Mouse (Mus musculus) MEL (cell line): ENCODE results near the gene Fap. TPM values are rescaled to one million over a fixed set of nuclear protein-coding genes. Genes with fewer than 3 reads are reported as not detected.

Experiments used
- DNase-seq: peaks from one replicate; pipeline ENCODE4 v3.0.0; 2011; ENCODE audit warnings: low read depth, low spot score
- H3K27ac ChIP-seq: 2 replicates; pipeline ENCODE4 v1.5.1; 2012; ENCODE audit warnings: low read depth, mild to moderate bottlenecking, control low read depth, low read length, moderate library complexity; ENCODE audit not compliant: control insufficient read depth
- H3K27me3 ChIP-seq, 2 experiments: fragments of 150-350 bp in 1 of 2; sonication (generic) in 1 of 2; 2 replicates each; pipeline ENCODE4 v1.6.1; 2012; ENCODE audit warnings: low read length in 2 of 2, mild to moderate bottlenecking in 2 of 2, improper control_type of control experiment in 1 of 2, moderate library complexity in 1 of 2; ENCODE audit not compliant: insufficient read depth in 2 of 2, control insufficient read depth in 1 of 2
- H3K36me3 ChIP-seq, 2 experiments: 2 replicates each; pipeline ENCODE4 v1.6.1; 2012 to 2014; ENCODE audit warnings: low read length in 2 of 2, improper control_type of control experiment in 1 of 2, inconsistent platforms in 1 of 2, mild to moderate bottlenecking in 1 of 2; ENCODE audit not compliant: insufficient read depth in 2 of 2, control insufficient read depth in 1 of 2
- H3K4me1 ChIP-seq, 2 experiments: fragments of 150-350 bp in 1 of 2; sonication (generic) in 1 of 2; 2 replicates each; pipeline ENCODE4 v1.6.1; 2012; ENCODE audit warnings: low read length in 2 of 2, improper control_type of control experiment in 1 of 2, mild to moderate bottlenecking in 1 of 2; ENCODE audit not compliant: insufficient read depth in 2 of 2, control insufficient read depth in 1 of 2
- H3K4me3 ChIP-seq, 2 experiments: fragments of 150-350 bp in 1 of 2; sonication (generic) in 1 of 2; 2 replicates each; pipeline ENCODE4 v1.5.1; 2012; ENCODE audit warnings: low read depth in 2 of 2, low read length in 2 of 2, mild to moderate bottlenecking in 2 of 2, moderate library complexity in 2 of 2, control low read depth in 1 of 2, improper control_type of control experiment in 1 of 2; ENCODE audit not compliant: control insufficient read depth in 1 of 2, insufficient read depth in 1 of 2
- H3K79me2 ChIP-seq: 2 replicates; pipeline ENCODE4 v1.6.1; 2012; ENCODE audit warnings: mild to moderate bottlenecking, low read length, moderate library complexity; ENCODE audit not compliant: control insufficient read depth, poor library complexity, insufficient read depth
- H3K9ac ChIP-seq: 2 replicates; pipeline ENCODE4 v1.6.1; 2012; ENCODE audit warnings: low read depth, mild to moderate bottlenecking, control low read depth, low read length, moderate library complexity; ENCODE audit not compliant: control insufficient read depth, poor library complexity, severe bottlenecking
- H3K9me3 ChIP-seq: fragments of 150-350 bp; sonication (generic); replicated peaks from 2 replicates; pipeline ENCODE4 v1.6.1; 2012; ENCODE audit warnings: mild to moderate bottlenecking, low read length, improper control_type of control experiment, moderate library complexity; ENCODE audit not compliant: insufficient read depth
- CHD1 ChIP-seq: IDR thresholded peaks from 2 replicates; pipeline ENCODE4 v1.6.1; 2012; ENCODE audit warnings: low read depth, mild to moderate bottlenecking, inconsistent platforms, low read length, improper control_type of control experiment
- CHD2 ChIP-seq: IDR thresholded peaks from 2 replicates; pipeline ENCODE4 v1.6.1; 2011; ENCODE audit warnings: low read length, improper control_type of control experiment
- HCFC1 ChIP-seq: IDR thresholded peaks from 2 replicates; pipeline ENCODE4 v1.6.1; 2012; ENCODE audit warnings: low read depth, mild to moderate bottlenecking, inconsistent platforms, low read length, improper control_type of control experiment, moderate library complexity
- JUND ChIP-seq: IDR thresholded peaks from 2 replicates; pipeline ENCODE4 v1.6.1; 2011; ENCODE audit warnings: low read depth, mild to moderate bottlenecking, improper control_type of control experiment, low read length
- MAFK ChIP-seq: IDR thresholded peaks from 2 replicates; pipeline ENCODE4 v1.6.1; 2011; ENCODE audit warnings: low read depth, mild to moderate bottlenecking, low read length, improper control_type of control experiment, borderline replicate concordance
- MAZ ChIP-seq: IDR thresholded peaks from 2 replicates; pipeline ENCODE4 v1.6.1; 2012; ENCODE audit warnings: low read depth, mild to moderate bottlenecking, inconsistent platforms, low read length, improper control_type of control experiment
- MEF2A ChIP-seq: IDR thresholded peaks from 2 replicates; pipeline ENCODE4 v1.6.1; 2014; ENCODE audit warnings: low read depth, mild to moderate bottlenecking, inconsistent platforms, low read length, improper control_type of control experiment; ENCODE audit not compliant: poor library complexity, insufficient replicate concordance, severe bottlenecking; ENCODE audit errors: extremely low read depth
- MXI1 ChIP-seq: IDR thresholded peaks from 2 replicates; pipeline ENCODE4 v1.6.1; 2011; ENCODE audit warnings: mild to moderate bottlenecking, low read depth, low read length, improper control_type of control experiment
- NELFE ChIP-seq: IDR thresholded peaks from 2 replicates; pipeline ENCODE4 v1.6.1; 2011; ENCODE audit warnings: low read depth, low read length, improper control_type of control experiment
- NRF1 ChIP-seq: IDR thresholded peaks from 2 replicates; pipeline ENCODE4 v1.6.1; 2014; ENCODE audit warnings: low read depth, mild to moderate bottlenecking, inconsistent platforms, low read length, improper control_type of control experiment, moderate library complexity; ENCODE audit not compliant: poor library complexity, insufficient read depth, severe bottlenecking
- POLR2AphosphoS5 ChIP-seq: IDR thresholded peaks from 2 replicates; pipeline ENCODE4 v1.6.1; 2012; ENCODE audit warnings: low read depth, borderline replicate concordance, mild to moderate bottlenecking, inconsistent platforms, low read length, moderate library complexity, mixed read lengths
- RAD21 ChIP-seq: IDR thresholded peaks from 2 replicates; pipeline ENCODE4 v1.6.1; 2011; ENCODE audit warnings: mild to moderate bottlenecking, low read depth, low read length, improper control_type of control experiment
- RCOR1 ChIP-seq: IDR thresholded peaks from 2 replicates; pipeline ENCODE4 v1.6.1; 2012; ENCODE audit warnings: low read depth, mild to moderate bottlenecking, inconsistent platforms, low read length, improper control_type of control experiment
- SIN3A ChIP-seq: IDR thresholded peaks from 2 replicates; pipeline ENCODE4 v1.6.1; 2012; ENCODE audit warnings: low read length, improper control_type of control experiment, inconsistent platforms
- TAL1 ChIP-seq: IDR thresholded peaks from 2 replicates; pipeline ENCODE4 v1.6.1; 2012; ENCODE audit warnings: mild to moderate bottlenecking, inconsistent platforms, low read length, moderate library complexity, mixed read lengths
- TBP ChIP-seq: IDR thresholded peaks from 2 replicates; pipeline ENCODE4 v1.8.0; 2011; ENCODE audit warnings: low read depth, low read length, improper control_type of control experiment
- TCF12 ChIP-seq: IDR thresholded peaks from 2 replicates; pipeline ENCODE4 v1.6.1; 2014; ENCODE audit warnings: low read depth, mild to moderate bottlenecking, inconsistent platforms, low read length, improper control_type of control experiment, moderate library complexity
- UBTF ChIP-seq: IDR thresholded peaks from 2 replicates; pipeline ENCODE4 v1.6.1; 2012; ENCODE audit warnings: low read depth, mild to moderate bottlenecking, inconsistent platforms, low read length, improper control_type of control experiment, moderate library complexity, borderline replicate concordance; ENCODE audit not compliant: insufficient read depth
- USF2 ChIP-seq, 2 experiments: IDR thresholded peaks; 2 replicates each; pipeline ENCODE4 v1.6.1; 2011 to 2012; ENCODE audit warnings: improper control_type of control experiment in 2 of 2, low read length in 2 of 2, borderline replicate concordance in 1 of 2, inconsistent platforms in 1 of 2, low read depth in 1 of 2, mild to moderate bottlenecking in 1 of 2; ENCODE audit not compliant: insufficient read depth in 1 of 2
- ZC3H11A ChIP-seq: IDR thresholded peaks from 2 replicates; pipeline ENCODE4 v1.6.1; 2012; ENCODE audit warnings: low read depth, mild to moderate bottlenecking, inconsistent platforms, low read length, improper control_type of control experiment
- ZMIZ1 ChIP-seq: IDR thresholded peaks from 2 replicates; pipeline ENCODE4 v1.6.1; 2012; ENCODE audit warnings: low read depth, mild to moderate bottlenecking, inconsistent platforms, low read length, improper control_type of control experiment, moderate library complexity
- polyA plus RNA-seq, 2 experiments: library from polyadenylated mRNA; stranded (reverse) in 1 of 2; unstranded in 1 of 2; fragments of >175 nt in 1 of 2; fragments of >200 nt in 1 of 2; gene quantifications; 2 replicates each; pipeline versions ENCODE4 v1.2.1 to v1.2.4; 2012; ENCODE audit warnings: low replicate concordance in 2 of 2, low read depth in 1 of 2; ENCODE audit not compliant: insufficient read length in 2 of 2, insufficient read depth in 1 of 2, missing spikeins in 1 of 2
- total RNA-seq: library from RNA; depleted of rRNA; stranded (reverse); fragments of 300-350 nt; gene quantifications from 2 replicates; pipeline ENCODE4 v1.2.3, GENCODE M21; 2012

Gene Fap
- total and polyA plus RNA-seq, 3 experiments, result 0.17 to 0.23 TPM; not detected in 1

- Histone ChIP-seq H3K9me3 (no peaks in the 10 kb centered on the region), H3K27ac (no peak overlapping the region), H3K27me3 (no peaks in the 10 kb centered on the region; a peak in 1 of 4 replicates), H3K4me1 (no peaks in the 10 kb centered on the region), H3K9ac (no peak overlapping the region), H3K79me2 (no peaks in the 10 kb centered on the region)
- TF ChIP-seq POLR2AphosphoS5 (no peak), TCF12 (no peak), MXI1 (no peak), TBP (no peak)
- TF ChIP-seq, all 39 proteins: peak for 0
- no peak for DNase-seq
- Histone ChIP-seq H3K4me3 (no peak overlapping the region), H3K36me3 (no peaks in the 10 kb centered on the region)
These were observed 67.4 kb downstream of the Fap start for GRCm38 (mm10) chr2:62506441-62506840.

GRCm38 (mm10) chr2:62504269-62504796, 69.5 kb downstream of the Fap start:
- H3K4me1 ChIP-seq, result no peaks in the 10 kb centered on the region
- DNase-seq, result no peak
- no peaks in the 10 kb centered on the region; a peak in 1 of 4 replicates for H3K27me3 ChIP-seq
- H3K9ac ChIP-seq, result no peak overlapping the region
- H3K4me3 ChIP-seq, result no peak overlapping the region
- H3K27ac ChIP-seq, result no peak overlapping the region
- TF ChIP-seq MAFK (no peak), SIN3A (no peak), ZC3H11A (no peak), RAD21 (no peak), NRF1 (no peak), RCOR1 (no peak), MXI1 (no peak), JUND (no peak), HCFC1 (no peak), ZMIZ1 (no peak), NELFE (no peak), UBTF (no peak), CHD1 (no peak), USF2 (IDR thresholded peaks at IDR 0.05; ENCODE audit: borderline replicate concordance in 1 of 2, insufficient read depth in 1 of 2, low read depth in 1 of 2, low read length in 2 of 2) (no peak), MEF2A (no peak), TCF12 (no peak), CHD2 (no peak), TBP (no peak), TAL1 (no peak), MAZ (no peak)
- TF ChIP-seq, all 39 proteins: peak for 0
- no peaks in the 10 kb centered on the region for H3K9me3 ChIP-seq
- H3K36me3 ChIP-seq, result no peaks in the 10 kb centered on the region
- H3K79me2 ChIP-seq, result no peaks in the 10 kb centered on the region
